Mouse (Mus musculus): ENCODE data around the gene Ephx4. TPM values are rescaled to one million over a fixed set of nuclear protein-coding genes. Genes with fewer than 3 reads are reported as not detected.
"Not testable (repeated sequence)": the region's sequence is repeated elsewhere in the genome, so short reads cannot be mapped to it uniquely, and the experiment has no call there.

Gene Ephx4
- 10 to 100 TPM; 50.8 to 57.2 TPM for total RNA-seq (2021)

DNA sequence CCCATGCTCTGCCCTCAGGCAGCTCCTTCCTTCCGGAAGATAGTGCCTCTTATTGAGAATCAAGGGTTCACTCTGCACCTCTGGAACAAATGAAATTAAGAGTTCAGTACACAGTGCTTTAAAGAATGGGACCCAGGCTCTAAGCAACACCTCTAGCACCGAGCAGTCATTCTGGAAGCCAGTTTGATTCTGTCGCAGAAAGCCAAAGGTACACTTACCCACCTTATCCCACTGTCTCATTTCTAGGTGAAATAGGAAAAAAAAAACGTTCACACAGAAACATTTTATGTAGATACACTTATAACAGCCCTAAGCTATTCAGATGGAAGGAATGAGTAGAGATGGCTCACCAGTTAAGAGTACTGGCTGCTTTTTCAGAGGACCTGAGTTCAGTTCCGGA, at the start of gene Ephx4:
Gene Ephx4, plus strand, starts transcription at position 301 of the 400 bp plus-strand sequence.
- no peak for DNase-seq (ENCODE audit: extremely low spot score in 1 of 2, low spot score in 1 of 2)

- no peak for DNase-seq (ENCODE audit: extremely low spot score in 1 of 2, low spot score in 1 of 2)
These were observed 48.6 kb upstream of the Ephx4 start for GRCm38 (mm10) chr5:107353981-107354380.

GRCm38 (mm10) chr5:107355801-107356200, 46.7 kb upstream of the Ephx4 start:
- DNase-seq (ENCODE audit: extremely low spot score in 1 of 2, low spot score in 1 of 2), result no peak

DNA sequence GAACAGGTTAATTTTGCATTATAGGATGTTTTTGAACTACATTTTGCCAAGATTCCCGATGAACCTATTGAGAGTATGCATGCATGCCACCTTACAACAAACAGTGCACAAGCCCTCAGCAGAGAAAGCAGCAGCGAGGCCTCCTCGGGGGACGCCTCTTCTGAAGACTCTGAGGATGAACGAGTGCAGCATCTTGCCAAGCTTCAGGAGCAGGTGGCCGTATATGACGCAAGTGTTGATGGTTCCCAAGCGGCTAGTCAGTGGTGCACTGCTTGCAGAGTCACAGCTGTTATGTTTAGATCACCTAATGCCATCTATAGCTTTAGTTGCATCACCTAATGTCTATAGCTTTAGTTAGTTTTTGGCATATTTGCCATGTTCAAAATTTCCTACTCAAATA, 44.8 kb upstream of the Ephx4 start:
- DNase-seq (ENCODE audit: extremely low spot score in 1 of 2, low spot score in 1 of 2), result no peak

DNA sequence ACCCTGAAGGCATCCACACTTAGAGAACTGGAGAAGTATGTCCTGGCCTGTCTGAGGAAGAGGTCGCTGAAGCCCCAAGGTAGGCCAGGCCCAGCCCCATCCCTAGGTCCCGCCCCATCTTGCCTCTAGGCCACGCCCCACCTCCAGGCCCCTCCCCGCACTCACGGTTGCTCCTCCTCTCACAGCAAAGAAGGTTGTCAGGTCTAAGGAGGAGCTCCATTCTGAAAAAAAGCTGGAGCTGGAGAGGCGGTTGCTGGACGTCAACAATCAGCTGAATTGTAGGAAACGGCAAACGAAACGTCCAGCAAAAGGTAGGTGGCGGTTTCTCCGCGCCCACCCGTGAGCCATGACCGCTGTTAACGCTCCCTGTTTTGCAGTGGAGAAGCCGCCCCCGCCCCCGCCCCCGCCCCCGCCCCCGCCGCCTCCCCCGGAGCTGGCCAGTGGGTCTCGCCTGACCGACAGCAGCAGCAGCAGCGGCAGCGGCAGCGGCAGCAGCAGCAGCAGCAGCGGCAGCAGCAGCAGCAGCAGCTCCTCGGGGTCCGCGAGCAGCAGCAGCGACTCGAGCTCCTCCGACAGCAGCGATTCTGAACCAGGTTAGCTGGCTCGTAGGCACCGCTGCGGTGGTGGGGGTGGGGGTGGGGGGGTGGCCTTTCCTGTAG, 43.0 kb upstream of the Ephx4 start:
- DNase-seq (ENCODE audit: extremely low spot score in 1 of 2, low spot score in 1 of 2), result peak; percentile 72 to 76

DNA sequence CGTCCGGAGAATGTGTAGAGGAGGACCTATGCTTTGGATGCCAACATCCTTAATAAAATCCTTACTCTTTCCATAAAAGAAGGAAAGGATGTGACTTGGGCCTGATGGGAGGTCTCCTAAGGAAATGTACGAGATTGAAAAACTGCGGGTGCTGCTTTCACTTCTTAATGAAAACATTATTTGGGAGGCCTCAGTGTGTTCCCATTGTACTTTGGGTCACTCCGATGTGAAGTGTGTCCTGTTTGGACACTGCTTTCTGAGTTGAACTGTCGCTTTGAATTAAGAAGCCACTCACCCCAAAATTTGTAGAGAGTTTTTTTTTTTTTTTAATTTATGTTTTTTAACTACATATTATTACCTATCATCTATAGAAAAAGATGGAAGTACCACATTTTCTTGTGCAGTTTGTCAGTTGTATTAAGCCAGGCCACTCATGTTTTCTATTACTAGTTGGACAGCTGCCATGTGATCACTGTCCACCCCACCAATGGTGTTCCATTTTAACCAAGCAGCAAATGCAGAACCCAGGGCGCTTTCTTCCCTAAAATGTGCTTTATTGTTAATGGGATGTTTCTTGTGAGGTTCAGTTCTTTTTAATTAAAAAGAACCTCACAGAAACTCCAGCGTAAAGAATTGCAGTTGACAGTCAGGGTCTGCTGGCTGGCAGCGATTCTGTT, 42.3 kb upstream of the Ephx4 start:
- DNase-seq (ENCODE audit: extremely low spot score in 1 of 2, low spot score in 1 of 2), result no peak

- no peak for DNase-seq (ENCODE audit: extremely low spot score in 1 of 2, low spot score in 1 of 2)
These were observed 32.5 kb upstream of the Ephx4 start for GRCm38 (mm10) chr5:107370040-107370439.

DNA sequence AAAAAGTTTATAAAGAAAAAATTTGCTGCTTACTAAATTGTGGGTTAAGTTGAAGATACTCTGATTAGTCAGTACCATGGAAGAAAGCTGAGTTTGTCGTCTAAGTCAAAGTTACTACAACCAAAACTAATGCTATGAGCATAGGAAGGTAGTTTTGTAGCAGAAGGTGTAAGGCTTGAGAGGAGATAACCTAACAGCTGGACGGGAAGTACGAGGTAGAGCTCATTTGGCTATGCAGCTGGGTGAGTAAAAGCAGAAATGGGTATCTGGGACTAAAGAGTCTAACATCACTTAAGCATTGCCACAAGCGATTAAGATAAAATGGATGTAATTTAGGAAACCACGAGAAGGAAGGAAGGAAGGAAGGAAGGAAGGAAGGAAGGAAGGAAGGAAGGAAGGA, 31.2 kb upstream of the Ephx4 start:
- DNase-seq (ENCODE audit: extremely low spot score in 1 of 2, low spot score in 1 of 2), result no peak

GRCm38 (mm10) chr5:107373256-107373655, 29.3 kb upstream of the Ephx4 start:
- DNase-seq (ENCODE audit: extremely low spot score in 1 of 2, low spot score in 1 of 2), result no peak

DNA sequence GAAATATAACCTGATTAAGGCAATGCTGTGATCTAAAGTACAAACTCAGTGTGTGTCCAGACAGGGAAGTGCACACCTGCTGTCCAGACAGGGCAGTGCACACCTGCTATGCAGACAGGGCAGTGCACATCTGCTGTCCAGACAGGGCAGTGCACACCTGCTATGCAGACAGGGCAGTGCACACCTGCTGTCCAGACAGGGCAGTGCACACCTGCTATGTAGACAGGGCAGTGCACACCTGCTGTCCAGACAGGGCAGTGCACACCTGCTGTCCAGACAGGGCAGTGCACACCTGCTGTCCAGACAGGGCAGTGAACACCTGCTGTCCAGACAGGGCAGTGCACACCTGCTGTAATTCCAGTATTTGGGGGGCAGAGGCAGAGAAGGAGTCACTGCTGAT, 16.1 kb upstream of the Ephx4 start:
- not testable (repeated sequence) for DNase-seq (ENCODE audit: extremely low spot score in 1 of 2, low spot score in 1 of 2)

- no peak for DNase-seq (ENCODE audit: extremely low spot score in 1 of 2, low spot score in 1 of 2)
These were observed 14.7 kb upstream of the Ephx4 start for GRCm38 (mm10) chr5:107387788-107388187.

GRCm38 (mm10) chr5:107389373-107389772, 13.2 kb upstream of the Ephx4 start:
- no peak for DNase-seq (ENCODE audit: extremely low spot score in 1 of 2, low spot score in 1 of 2)

DNA sequence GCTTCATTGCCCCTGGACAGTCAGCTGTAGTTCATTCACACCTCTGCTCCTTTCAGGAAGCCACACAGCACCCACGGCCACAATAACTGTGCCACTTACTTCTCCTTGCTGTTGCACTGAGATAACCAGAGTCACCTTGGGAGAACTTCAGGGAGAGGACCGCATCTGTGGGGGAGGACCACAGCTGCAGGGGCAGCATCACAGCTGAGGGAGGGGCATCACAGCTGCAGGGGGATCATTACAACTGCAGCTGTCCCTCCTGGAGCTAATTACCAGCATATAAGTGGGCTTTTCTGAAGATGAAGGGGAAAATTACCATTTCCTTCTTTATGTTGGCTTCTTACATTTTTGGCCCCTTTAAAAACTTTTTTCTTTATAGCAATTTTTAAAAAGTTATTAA, 8.1 kb upstream of the Ephx4 start:
- DNase-seq (ENCODE audit: extremely low spot score in 1 of 2, low spot score in 1 of 2), result no peak

DNA sequence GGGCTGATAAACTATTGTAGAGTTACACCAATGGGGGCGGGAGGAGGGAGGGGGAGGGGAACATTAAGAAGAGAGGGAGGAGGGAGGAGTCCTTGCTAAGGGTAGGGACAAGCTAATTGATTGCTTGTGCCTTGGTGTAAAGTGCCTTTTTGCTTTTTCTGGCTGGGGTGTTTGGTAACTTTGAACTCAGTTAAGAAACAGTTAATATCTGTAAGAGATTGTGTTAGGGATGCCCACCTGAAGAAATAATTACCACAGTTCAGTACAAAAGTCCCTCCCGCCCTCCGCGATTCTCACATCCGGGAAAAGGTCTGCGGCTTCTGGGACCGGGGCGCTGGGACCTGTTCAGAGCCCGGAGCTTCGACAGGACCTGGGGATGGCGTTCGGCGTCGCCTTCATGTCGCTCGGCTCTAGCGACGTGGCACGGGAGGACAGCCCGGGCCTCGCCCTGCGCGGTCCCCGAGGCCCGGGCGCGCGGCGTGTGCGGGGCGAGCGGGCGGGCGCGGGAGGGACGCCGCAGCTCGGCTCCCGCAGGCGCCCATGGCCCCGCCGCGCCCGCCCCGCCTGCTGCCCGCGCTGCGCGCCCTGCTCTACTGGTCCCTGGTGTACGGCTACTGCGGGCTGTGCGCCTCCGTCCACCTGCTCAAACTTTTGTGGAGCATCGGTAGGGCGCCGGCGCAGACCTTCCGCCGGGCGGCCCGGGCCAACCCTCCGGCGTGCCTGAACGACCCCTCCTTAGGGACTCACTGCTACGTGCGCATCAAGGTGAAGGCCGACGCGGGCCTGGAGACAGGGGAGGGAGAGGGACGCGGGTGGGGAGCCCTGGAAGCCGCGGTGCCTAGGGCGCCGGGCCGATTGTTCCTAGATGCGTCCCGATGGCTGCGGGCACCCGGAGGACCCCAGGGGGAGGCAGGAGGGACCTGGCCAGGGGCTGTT, 743 bp downstream of the Ephx4 start:
- peak; percentile 25 to 51 for DNase-seq (ENCODE audit: extremely low spot score in 1 of 2, low spot score in 1 of 2)

DNA sequence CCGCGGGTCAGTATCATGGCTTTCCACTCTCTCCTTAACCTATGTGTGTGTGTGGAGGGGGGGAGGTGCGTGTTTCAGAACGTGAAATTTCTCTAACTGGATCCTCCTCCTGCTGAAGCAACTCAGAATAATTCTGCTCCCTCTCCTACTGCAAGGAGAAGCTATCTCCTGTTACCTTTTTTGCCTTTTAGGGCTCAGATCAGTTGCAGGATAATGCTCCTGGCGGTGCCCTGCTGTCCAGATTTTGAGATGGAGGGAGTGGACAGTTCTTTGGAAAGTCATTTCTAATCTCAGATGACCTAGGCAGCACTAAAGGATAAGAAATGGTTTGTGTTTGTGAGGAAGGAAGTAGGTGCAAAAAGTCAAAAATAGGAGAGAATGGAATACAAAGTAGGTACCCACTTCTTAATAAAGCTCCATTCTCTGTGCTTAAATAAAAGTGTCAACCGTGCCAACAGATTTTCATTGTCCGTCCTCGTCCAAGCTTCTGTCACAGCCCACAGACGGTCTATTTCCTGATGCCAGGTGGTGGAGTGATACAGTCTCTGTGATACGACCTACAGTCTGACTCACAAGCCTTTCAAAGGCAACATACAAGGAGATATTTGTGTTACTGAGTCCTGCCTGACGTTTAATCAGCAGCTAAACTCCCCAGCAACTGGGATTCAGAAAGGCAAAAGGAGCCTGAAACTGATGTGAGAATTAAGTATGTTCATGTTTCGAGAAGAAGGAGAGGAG, 1.6 kb downstream of the Ephx4 start:
- DNase-seq (ENCODE audit: extremely low spot score in 1 of 2, low spot score in 1 of 2), result no peak

DNA sequence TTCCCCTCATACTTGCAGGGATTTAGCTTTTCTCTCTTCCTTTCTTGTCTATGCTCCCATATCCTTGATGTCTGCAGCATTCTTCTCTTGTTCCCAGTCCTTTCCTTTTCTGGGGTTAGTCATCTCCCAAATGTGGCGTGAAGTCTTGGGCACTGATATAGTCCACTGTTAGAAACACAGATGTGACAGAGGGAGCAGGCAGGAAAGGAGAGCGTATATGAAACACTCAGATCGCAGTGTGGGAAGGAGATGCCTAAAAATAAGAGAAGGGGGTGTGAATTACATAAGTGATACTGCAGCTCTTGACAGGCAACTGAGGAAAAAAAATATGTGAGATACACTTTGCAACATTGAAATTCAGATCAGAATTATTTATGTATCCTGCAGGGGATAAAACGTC, 2.8 kb downstream of the Ephx4 start:
- no peak for DNase-seq (ENCODE audit: extremely low spot score in 1 of 2, low spot score in 1 of 2)

- no peak for DNase-seq (ENCODE audit: extremely low spot score in 1 of 2, low spot score in 1 of 2)
These were observed 7.8 kb downstream of the Ephx4 start for GRCm38 (mm10) chr5:107410305-107410704.

GRCm38 (mm10) chr5:107411326-107411725, 8.8 kb downstream of the Ephx4 start:
- no peak for DNase-seq (ENCODE audit: extremely low spot score in 1 of 2, low spot score in 1 of 2)

GRCm38 (mm10) chr5:107412285-107412684, 9.7 kb downstream of the Ephx4 start:
- no peak for DNase-seq (ENCODE audit: extremely low spot score in 1 of 2, low spot score in 1 of 2)

- DNase-seq (ENCODE audit: extremely low spot score in 1 of 2, low spot score in 1 of 2), result no peak
These were observed 12.6 kb downstream of the Ephx4 start for GRCm38 (mm10) chr5:107415098-107415497.
